Mouse (Mus musculus) lung, adult 2 months (tissue): ENCODE data around the gene Camk2d. TPM values are rescaled to one million over a fixed set of nuclear protein-coding genes. Genes with fewer than 3 reads are reported as not detected.

Experiments
- DNase-seq: peaks from one replicate; pipeline ENCODE4 v3.0.0; 2022
- H3K4me1 ChIP-seq: fragments of 200-500 bp; 2 replicates; pipeline ENCODE4 v1.6.1; 2011; ENCODE audit warnings: low read length; ENCODE audit not compliant: control insufficient read depth, insufficient read depth
- H3K4me3 ChIP-seq: fragments of 200-500 bp; replicated peaks from 2 replicates; pipeline ENCODE3; 2011; ENCODE audit warnings: low read depth, mild to moderate bottlenecking, control low read depth, low read length; ENCODE audit errors: extremely low read depth
- CTCF ChIP-seq: fragments of 200-500 bp; IDR thresholded peaks from 2 replicates; pipeline ENCODE4 v1.5.1; 2011; ENCODE audit warnings: mild to moderate bottlenecking, low read length, control low read depth; ENCODE audit not compliant: insufficient read depth
- POLR2A ChIP-seq: fragments of 200-500 bp; IDR thresholded peaks from 2 replicates; pipeline ENCODE4 v1.6.1; 2011; ENCODE audit warnings: low read depth, mild to moderate bottlenecking, control low read depth, low read length, borderline replicate concordance; ENCODE audit errors: extremely low read depth
- WGBS: fragments of 180-500 bp; shearing (Covaris S2); methylation state at CpG from one replicate; pipeline ENCODE4 v1.1.7; 2018; 5-methylcytosine and 5-hydroxymethylcytosine counted together
- polyA plus RNA-seq: library from polyadenylated mRNA; depleted of rRNA; stranded (reverse); fragments of >200 nt; gene quantifications from 2 replicates; pipeline ENCODE4 v1.2.3, GENCODE M21; 2012

Camk2d gene
- polyA plus RNA-seq, 1 experiment = 61.4 TPM

DNA sequence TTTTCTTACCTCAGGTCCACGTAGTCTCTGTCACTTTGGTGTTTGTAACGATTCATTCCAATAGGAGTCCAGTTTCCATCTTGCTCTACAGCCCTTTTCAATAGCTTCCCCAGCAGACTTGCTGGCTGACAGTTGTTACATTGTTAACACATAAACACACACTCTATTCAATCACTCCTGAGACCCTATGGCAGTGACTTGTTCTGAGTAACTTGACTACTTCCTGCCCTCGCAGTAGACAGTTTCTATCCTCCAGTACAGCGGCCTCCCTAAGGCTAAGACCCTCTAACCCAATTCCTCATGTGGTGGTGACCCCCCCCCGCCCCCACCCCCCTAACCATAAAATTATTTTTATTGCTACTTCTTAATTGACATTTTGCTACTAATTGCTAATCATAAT lies 13.2 kb downstream of the Camk2d start:
- H3K4me3 ChIP-seq = no peak overlapping the region
- no peak for DNase-seq
- H3K4me1 ChIP-seq = peaks cover 17% of the 10 kb centered on the region
- TF ChIP-seq POLR2A (no peak), CTCF (no peak)
- 46% methylated on average over 5 of the region's 5 CpGs for WGBS

DNA sequence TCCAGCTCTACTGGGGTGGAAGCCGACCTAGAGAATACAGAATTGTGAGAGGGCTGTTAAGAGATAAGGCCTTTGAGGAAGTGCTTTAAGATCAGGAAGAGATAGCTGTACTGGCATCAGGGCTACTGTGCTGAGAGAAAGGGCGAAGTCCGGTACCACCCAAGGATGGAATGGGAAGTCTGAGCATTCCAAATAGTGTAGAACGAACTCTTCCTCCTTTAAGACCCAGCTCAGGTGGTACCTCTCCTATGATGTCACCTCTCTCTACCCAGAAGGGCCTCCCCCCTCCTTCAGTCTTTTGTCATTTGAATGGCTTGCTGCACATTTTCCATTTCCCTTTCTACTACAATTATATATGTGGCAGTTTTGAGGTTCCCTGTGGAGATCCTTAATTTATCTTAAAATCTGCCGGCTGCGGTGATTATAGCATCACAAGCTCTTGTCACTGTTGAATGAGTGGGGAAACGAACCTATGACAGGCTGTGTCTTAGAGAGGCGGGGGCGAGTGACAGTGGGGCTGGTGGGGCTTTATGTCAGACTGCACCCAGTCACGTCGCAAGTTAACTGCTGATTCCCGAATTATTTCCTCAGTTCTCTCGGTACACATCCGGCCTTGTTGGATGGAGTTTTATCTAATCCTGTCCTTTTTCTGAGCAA lies 13.8 kb downstream of the Camk2d start:
- TF ChIP-seq CTCF (no peak), POLR2A (no peak)
- Histone ChIP-seq H3K4me3 (no peak overlapping the region), H3K4me1 (peaks cover 17% of the 10 kb centered on the region)
- DNase-seq = no peak
- 38% methylated on average over 14 of the region's 14 CpGs for WGBS

DNA sequence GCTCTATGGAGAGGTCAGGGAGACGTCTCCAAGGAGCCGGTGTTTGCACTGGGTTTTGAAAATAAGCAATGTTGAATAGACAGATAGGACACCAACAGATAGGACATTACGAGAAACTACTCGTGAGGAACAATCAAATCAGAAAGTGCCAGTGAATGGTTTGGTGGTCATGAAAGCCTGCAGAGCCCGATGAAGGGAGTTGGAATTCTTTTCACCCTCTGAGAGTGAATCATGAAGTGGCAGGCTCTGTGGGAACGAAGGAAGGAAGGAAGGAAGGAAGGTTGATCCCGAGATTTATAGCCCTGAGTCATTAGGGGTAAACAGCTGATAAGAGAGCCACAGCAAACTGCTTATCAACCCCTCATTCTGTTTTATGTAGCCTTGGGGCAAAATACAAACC lies 15.5 kb downstream of the Camk2d start:
- TF ChIP-seq CTCF (no peak), POLR2A (no peak)
- Histone ChIP-seq H3K4me1 (peaks cover 17% of the 10 kb centered on the region), H3K4me3 (no peak overlapping the region)
- DNase-seq = no peak
- WGBS = 7% methylated on average over 7 of the region's 7 CpGs

DNA sequence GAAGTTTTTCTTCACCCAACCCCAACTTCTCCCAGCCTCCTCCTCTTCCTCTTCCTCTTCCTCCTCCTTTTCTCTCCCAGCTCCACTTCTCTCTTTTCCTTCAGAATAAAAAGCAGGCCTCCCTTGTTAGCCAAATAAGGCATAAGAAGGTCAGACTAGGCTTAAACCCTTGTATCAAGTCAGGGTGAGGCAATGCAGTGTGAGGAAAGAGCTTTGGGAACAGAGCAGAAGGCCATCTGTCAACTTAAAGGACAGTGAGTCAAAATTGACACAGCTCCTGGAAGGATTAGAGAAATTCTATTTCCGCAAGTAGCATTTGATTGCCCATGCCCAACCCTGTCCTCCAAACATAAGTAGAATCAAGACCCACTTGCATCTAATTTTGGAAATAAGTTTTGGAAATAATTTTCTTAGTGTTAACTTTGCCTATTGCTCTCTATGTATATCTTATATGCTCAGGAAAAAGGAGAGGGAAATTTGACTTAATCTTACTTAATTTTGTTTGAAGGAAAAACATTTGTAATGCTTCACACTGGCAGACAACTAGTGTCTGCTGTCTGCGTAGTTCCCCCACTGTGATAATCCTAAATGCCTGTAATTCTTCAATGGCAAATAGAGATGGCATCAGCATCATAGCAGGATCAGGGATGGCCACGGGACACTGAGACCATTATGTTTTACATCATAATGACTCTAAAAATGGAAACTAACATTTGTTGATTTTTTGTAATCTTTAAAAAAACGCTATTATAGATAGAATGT lies 16.8 kb downstream of the Camk2d start:
- WGBS = 63% methylated on average over 4 of the region's 4 CpGs
- no peak for DNase-seq
- no peak for TF ChIP-seq POLR2A
- TF ChIP-seq CTCF = no peak
- H3K4me1 ChIP-seq = peaks cover 17% of the 10 kb centered on the region
- H3K4me3 ChIP-seq = no peak overlapping the region

DNA sequence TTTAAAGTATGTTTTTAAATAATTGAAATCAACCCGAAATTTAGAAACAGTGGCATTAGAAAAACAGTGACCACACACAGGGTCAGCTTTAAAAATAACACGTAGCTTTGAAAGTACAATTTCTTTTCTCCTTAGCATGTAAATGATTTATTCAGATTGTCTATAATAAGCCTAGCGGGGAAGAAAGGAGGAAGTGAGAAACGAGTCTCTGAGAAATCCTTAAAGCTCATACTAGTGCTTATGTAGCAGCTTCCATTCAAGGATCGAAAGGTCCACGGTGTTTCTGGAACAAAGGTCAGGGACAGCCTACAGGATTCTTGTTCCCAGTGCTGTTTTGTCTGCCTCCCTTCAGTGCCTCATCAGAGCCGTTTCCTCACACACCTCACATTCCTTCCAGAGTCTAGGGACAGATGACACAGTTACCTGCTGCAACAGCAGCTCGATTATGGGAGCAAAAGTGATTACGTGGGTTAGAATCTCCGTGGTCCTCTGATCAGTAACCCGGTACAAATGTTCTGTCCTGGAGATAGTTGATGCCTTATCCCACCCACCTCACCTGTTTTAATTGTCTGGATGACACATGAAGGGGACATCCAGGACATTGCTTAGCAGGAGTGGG lies 17.5 kb downstream of the Camk2d start:
- DNase-seq = no peak
- peaks cover 15% of the 10 kb centered on the region for H3K4me1 ChIP-seq
- 65% methylated on average over 11 of the region's 11 CpGs for WGBS
- no peak overlapping the region for H3K4me3 ChIP-seq
- TF ChIP-seq POLR2A (no peak), CTCF (no peak)

DNA sequence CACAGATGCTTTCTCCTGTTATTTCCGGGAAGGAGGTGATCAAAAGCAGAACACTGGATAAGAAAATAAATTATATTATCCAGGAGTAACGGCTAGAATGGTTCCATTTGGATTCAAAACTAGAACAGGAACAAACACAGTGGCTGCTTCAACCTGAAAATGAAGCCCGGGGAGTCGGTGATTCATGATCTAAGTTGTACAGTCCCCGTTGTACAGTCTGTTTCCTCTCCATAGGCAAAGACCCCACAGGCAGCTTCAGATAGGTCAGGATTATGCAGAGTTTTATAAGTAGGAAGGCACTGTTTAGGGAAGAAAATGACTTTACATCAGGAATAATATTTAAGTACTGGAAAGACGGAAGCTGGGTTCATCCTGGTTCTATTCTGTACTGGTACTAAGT lies 19.2 kb downstream of the Camk2d start:
- Histone ChIP-seq H3K4me3 (no peak overlapping the region), H3K4me1 (peaks cover 9% of the 10 kb centered on the region)
- 60% methylated on average over 6 of the region's 6 CpGs for WGBS
- DNase-seq = no peak
- TF ChIP-seq POLR2A (no peak), CTCF (no peak)

DNA sequence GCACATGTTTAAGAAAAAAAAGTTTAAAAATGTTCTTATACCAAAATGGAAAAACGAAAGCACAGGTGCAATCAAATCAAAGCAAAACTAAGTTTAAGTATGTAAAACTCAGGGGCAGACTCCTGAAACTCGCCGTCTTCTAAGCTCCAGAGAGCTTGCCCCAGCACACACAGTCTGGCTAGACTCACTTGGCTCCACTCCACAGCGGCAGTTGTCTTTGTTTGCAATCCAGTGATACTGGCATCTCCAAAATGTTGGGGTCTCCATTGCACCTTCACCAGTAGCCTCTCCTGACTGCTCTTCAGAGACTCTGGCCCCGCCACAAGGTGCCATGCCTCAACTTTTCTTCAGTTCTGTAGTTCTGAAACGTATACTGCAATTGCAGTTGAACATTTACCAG lies 24.1 kb downstream of the Camk2d start:
- 85% methylated on average over 6 of the region's 6 CpGs for WGBS
- no peak for TF ChIP-seq CTCF
- TF ChIP-seq POLR2A = no peak
- no peak for DNase-seq
- Histone ChIP-seq H3K4me3 (no peak overlapping the region), H3K4me1 (no peaks in the 10 kb centered on the region; the same call in none of the 2 replicates)

DNA sequence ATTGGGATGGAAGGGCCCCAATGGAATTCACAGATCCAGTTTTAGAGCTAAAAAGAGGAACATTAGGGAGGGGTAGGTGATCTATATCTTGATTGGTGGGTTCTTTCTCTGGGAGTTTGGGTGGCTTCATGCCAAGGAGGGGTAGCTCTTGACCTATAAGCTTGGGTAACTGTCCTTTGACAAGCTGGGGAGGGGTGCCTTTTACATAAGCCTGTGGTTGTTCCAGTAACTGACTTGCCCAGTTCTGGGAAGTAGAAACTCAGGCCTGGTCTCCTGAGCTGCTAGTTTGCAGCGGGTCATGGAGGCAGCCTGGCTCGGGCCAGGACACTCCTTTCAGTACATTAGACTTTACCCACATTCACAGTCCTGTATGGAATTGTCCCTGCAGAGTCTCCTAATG lies 26.4 kb downstream of the Camk2d start:
- no peak for DNase-seq
- WGBS = 90% methylated on average over 2 of the region's 2 CpGs
- Histone ChIP-seq H3K4me3 (no peak overlapping the region), H3K4me1 (peaks cover 2% of the 10 kb centered on the region)
- TF ChIP-seq CTCF (no peak), POLR2A (no peak)

DNA sequence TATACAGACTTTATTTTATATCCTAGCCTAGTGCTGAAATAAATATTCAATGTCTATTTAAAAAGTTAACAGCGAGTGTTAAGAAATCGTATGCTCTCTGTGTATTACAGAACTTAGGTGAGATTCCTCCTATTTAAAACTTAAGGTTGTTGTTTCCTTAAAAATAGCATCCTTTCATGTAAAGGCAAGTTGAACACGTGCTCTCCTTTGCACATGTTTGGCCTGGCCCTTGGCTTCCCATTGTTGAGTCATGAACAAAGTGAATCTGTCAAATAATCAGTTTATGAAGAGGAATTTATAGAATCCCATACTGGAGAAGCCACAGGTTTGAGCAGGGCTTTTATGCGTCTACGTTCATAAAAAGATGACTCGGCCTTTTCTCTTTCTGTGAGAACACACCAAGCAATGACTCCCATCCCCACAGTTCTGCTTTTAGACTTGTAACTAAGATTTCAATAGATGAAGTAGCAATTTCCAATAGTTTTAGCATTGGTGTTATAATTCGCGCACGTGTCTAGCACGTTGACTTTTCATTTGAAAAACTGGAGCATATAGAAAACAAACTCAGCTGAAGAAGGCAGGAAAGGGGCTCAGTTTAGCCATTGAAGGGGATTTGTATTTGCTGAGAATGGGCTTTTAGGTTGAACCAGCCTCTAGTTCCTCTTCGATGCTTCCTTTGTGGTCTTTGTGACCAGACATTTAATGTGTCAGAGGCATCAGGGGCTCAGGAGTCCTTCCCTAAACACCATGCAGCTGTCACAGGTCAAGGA lies 29.1 kb downstream of the Camk2d start:
- TF ChIP-seq CTCF (no peak), POLR2A (no peak)
- Histone ChIP-seq H3K4me3 (no peak overlapping the region), H3K4me1 (peaks cover 16% of the 10 kb centered on the region)
- DNase-seq = no peak
- WGBS = 81% methylated on average over 11 of the region's 11 CpGs

DNA sequence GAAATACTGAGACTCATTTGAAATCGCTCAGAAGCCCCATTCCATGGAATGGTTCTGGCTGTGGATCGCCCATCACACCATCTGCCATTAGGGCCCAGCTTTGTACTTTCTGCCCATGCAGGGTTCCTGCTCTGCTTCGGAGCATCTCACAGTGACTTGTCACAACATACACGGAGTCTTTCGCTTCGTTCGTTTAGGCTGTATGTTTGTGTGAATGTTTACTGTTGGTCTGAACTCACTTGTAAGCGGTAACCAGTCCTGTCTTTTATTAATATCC lies 29.6 kb downstream of the Camk2d start:
- DNase-seq = no peak
- TF ChIP-seq CTCF (no peak), POLR2A (no peak)
- H3K4me3 ChIP-seq = no peak overlapping the region
- WGBS = 84% methylated on average over 8 of the region's 8 CpGs
- H3K4me1 ChIP-seq = peaks cover 21% of the 10 kb centered on the region
